9 mouse cellular contexts compared by ENCODE assay signal in genomic region chr11:116654255-116654821, GRCm38 (mm10). TPM values are rescaled to one million over a fixed set of nuclear protein-coding genes. Genes with fewer than 3 reads are reported as not detected.
A peak's percentile ranks its signal among the peaks of the same experiment; 100 is the strongest.
DNase-seq lines count a peak whose midpoint lies in the region; ATAC-seq lines count a peak whose summit lies in the region.
"Had no signal": no experiment of that assay in that cellular context is flagged by ENCODE, and none has a peak within 500 bp of the region (broad histone marks: within the 10 kb centered on the region; RNA-seq: fewer than 3 reads in every experiment).

Gene Cygb (minus strand): TSS chr11:116654313.

- no peak within 1 kb of the TSS for H3K27ac ChIP-seq in forebrain, embryonic 13.5 days
- H3K27ac ChIP-seq in limb, embryonic 12.5 days = no peak within 1 kb of the TSS
- peak within 1 kb of the TSS; percentile 56; the same call in 1 of the 2 replicates for H3K27ac ChIP-seq in neural tube, embryonic 13.5 days (replicated peaks)
- H3K27ac ChIP-seq: macrophage had no signal

- H3K4me2 ChIP-seq in forebrain, embryonic 13.5 days = peak within 1 kb of the TSS; percentile 93
- peak within 1 kb of the TSS; percentile 97 for H3K4me2 ChIP-seq in limb, embryonic 12.5 days
- H3K4me2 ChIP-seq in neural tube, embryonic 13.5 days = peak within 1 kb of the TSS; percentile 69

- no peak for DNase-seq in layer of hippocampus, adult 18-20 months (ENCODE audit: low spot score in 2 of 2)
- DNase-seq in layer of hippocampus, adult 9-11 months = no peak
- peak; percentile 55 for DNase-seq in adrenal gland, postnatal 14 days
- peak; percentile 63 for DNase-seq in heart, postnatal 4 days
- DNase-seq in ovary, adult 18-20 months (ENCODE audit: low spot score) = no peak

- no peaks in the 10 kb centered on the region for H3K36me3 ChIP-seq in forebrain, embryonic 13.5 days (ENCODE audit: poor library complexity, severe bottlenecking)
- no peaks in the 10 kb centered on the region for H3K36me3 ChIP-seq in limb, embryonic 12.5 days
- H3K36me3 ChIP-seq in neural tube, embryonic 13.5 days = 0 out of 2 replicates have a peak, but pooled peaks cover 3% of the 10 kb centered on the region

- peak within 1 kb of the TSS; percentile 78 for H3K9ac ChIP-seq in forebrain, embryonic 13.5 days
- H3K9ac ChIP-seq in limb, embryonic 12.5 days (replicated peaks) = peak within 1 kb of the TSS; percentile 68
- peak within 1 kb of the TSS; percentile 79 for H3K9ac ChIP-seq in neural tube, embryonic 13.5 days

- H3K4me1 ChIP-seq in forebrain, embryonic 13.5 days = peaks cover 54% of the 10 kb centered on the region
- H3K4me1 ChIP-seq in limb, embryonic 12.5 days (replicated peaks) = peaks cover 43% of the 10 kb centered on the region
- peaks cover 67% of the 10 kb centered on the region for H3K4me1 ChIP-seq in neural tube, embryonic 13.5 days (replicated peaks)

- H3K9me3 ChIP-seq in forebrain, embryonic 13.5 days (replicated peaks) = no peaks in the 10 kb centered on the region
- H3K9me3 ChIP-seq in limb, embryonic 12.5 days = no peaks in the 10 kb centered on the region
- no peaks in the 10 kb centered on the region for H3K9me3 ChIP-seq in neural tube, embryonic 13.5 days

- peak within 1 kb of the TSS; percentile 52 for H3K4me3 ChIP-seq in forebrain, embryonic 13.5 days
- peak within 1 kb of the TSS; percentile 52 for H3K4me3 ChIP-seq in limb, embryonic 12.5 days (replicated peaks)
- peak within 1 kb of the TSS; percentile 51 for H3K4me3 ChIP-seq in neural tube, embryonic 13.5 days

- ATAC-seq in forebrain, embryonic 13.5 days = no peak
- ATAC-seq in limb, embryonic 12.5 days (ENCODE audit: insufficient number of reproducible peaks, insufficient read depth, low FRiP score, low TSS enrichment, low read depth) = no peak
- ATAC-seq in neural tube, embryonic 13.5 days (ENCODE audit: low read depth) = 0 out of 2 replicates have a peak, but pooled peaks have one; percentile 4

- peaks cover 46% of the 10 kb centered on the region for H3K27me3 ChIP-seq in forebrain, embryonic 13.5 days
- peaks cover 42% of the 10 kb centered on the region for H3K27me3 ChIP-seq in limb, embryonic 12.5 days
- peaks cover 45% of the 10 kb centered on the region for H3K27me3 ChIP-seq in neural tube, embryonic 13.5 days

- 7% methylated on average over 28 of the region's 28 CpGs for WGBS in forebrain, embryonic 13.5 days
- WGBS in limb, embryonic 12.5 days = 5% methylated on average over 28 of the region's 28 CpGs
- 6% methylated on average over 26 of the region's 28 CpGs for whole genome bisulfite sequencing in neural tube, embryonic 13.5 days

RNA-seq across cellular contexts. Expression of gene Cygb, which starts in this region (rescaled TPM):
- 10 to 100 TPM; 71.3 to 80.7 TPM for total RNA-seq in layer of hippocampus, adult 18-20 months (2021)
- total RNA-seq in adrenal gland, postnatal 14 days (2021) = 30.9 and 35.0 TPM in 2 replicates
- 8.8 and 9.3 TPM in 2 replicates for polyA plus RNA-seq in forebrain, embryonic 13.5 days (2015; fragmentation: Nextera tagmentation; extraction: Ambion mirVana)
- 10 to 100 TPM; 46.2 to 57.9 TPM for total RNA-seq in heart, postnatal 4 days (2021)
- polyA plus RNA-seq in limb, embryonic 12.5 days (2016; fragmentation: Nextera tagmentation; extraction: Ambion mirVana) = 3.1 and 3.6 TPM in 2 replicates
- 16.1 and 17.2 TPM in 2 replicates for polyA plus RNA-seq in neural tube, embryonic 13.5 days (2015; fragmentation: Nextera tagmentation; extraction: Ambion mirVana)
- polyA plus RNA-seq: macrophage had no signal

Comparison
In these comparisons a context has a peak if more than half of its experiments do, and no peak if none do; other contexts are left out.
1. DNase-seq: peak in adrenal gland, postnatal 14 days (single experiment) and heart, postnatal 4 days (single experiment); none in layer of hippocampus, adult 18-20 months (0 of 2), layer of hippocampus, adult 9-11 months (single experiment) and ovary, adult 18-20 months (single experiment).
2. Peak in every context shown above with its lines, with median percentiles within 50 percentile points of each other: H3K4me2 ChIP-seq, H3K4me3 ChIP-seq and H3K9ac ChIP-seq.